Mouse (Mus musculus): ENCODE results near the gene Zfp790. TPM values are rescaled to one million over a fixed set of nuclear protein-coding genes. Genes with fewer than 3 reads are reported as not detected.

Gene Zfp790
- total and polyA plus RNA-seq, 3 experiments: 3.1 to 10.8 (median 10.1) TPM

DNA sequence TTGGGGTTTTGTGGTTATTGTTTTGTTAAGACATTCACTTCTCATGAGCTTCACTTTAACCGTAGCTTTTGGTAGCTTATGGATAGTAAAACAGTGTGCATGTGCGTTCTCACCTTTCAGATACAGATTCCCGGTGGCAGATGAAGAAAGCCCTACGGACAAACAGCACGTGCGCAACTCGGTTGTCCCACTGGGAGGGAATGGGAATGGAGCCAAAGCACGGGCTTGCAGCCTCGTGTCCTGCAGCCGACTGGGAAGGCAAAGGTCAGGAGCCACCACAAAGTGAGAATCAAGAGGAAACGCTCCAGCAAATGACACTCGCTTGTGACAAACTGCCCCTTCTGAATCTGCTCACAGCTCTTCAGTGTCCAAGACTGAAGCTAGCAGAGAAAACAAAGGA lies 12.1 kb downstream of the Zfp790 start:
- Histone ChIP-seq H3K4me1 (ENCODE audit: control insufficient read depth, insufficient read depth, low read length) (no peaks in the 10 kb centered on the region), H3K36me3 (ENCODE audit: control insufficient read depth, insufficient read depth, low read length) (no peaks in the 10 kb centered on the region), H3K27ac (no peak overlapping the region), H3K9ac (ENCODE audit: low read depth, low read length) (no peak overlapping the region), H3K4me3 (no peak overlapping the region), H3K27me3 (ENCODE audit: control insufficient read depth, insufficient read depth, low read length) (no peaks in the 10 kb centered on the region), H3K79me2 (replicated peaks; ENCODE audit: control insufficient read depth, insufficient read depth, low read length) (no peaks in the 10 kb centered on the region)
- intact Hi-C loops (cut with DNase I): no loop called here
- 83% methylated on average over 12 of the region's 12 CpGs for WGBS
- TF ChIP-seq POLR2A (IDR thresholded peaks at IDR 0.05; ENCODE audit: insufficient read depth, low read depth, low read length) (no peak), CTCF (IDR thresholded peaks at IDR 0.05) (no peak), EP300 (IDR thresholded peaks at IDR 0.05; ENCODE audit: insufficient read depth, low read depth, low read length) (no peak)
- DNase-seq: no peak

DNA sequence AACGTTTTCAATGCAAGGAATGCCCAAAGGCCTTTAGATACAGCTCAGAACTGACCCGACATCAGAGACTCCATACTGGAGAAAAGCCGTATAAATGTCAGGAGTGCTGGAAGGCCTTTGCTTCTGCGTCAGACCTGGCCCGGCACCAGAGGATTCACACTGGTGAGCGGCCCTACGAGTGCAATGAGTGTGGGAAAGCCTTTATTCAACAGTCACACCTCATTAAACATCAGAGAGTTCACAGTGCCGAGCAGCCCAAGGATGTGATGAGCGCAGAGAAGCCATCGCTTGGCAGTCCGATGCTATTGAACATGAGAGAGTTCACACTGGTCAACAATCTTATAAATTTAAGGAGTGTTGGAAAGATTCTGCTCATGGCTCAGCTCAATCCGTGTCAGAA lies 13.9 kb downstream of the Zfp790 start:
- Histone ChIP-seq H3K27ac (no peak overlapping the region), H3K79me2 (replicated peaks; ENCODE audit: control insufficient read depth, insufficient read depth, low read length) (no peaks in the 10 kb centered on the region), H3K27me3 (ENCODE audit: control insufficient read depth, insufficient read depth, low read length) (no peaks in the 10 kb centered on the region), H3K4me1 (ENCODE audit: control insufficient read depth, insufficient read depth, low read length) (no peaks in the 10 kb centered on the region), H3K4me3 (no peak overlapping the region), H3K9ac (ENCODE audit: low read depth, low read length) (no peak overlapping the region), H3K36me3 (ENCODE audit: control insufficient read depth, insufficient read depth, low read length) (no peaks in the 10 kb centered on the region)
- TF ChIP-seq CTCF (IDR thresholded peaks at IDR 0.05): no peak
- TF ChIP-seq POLR2A (IDR thresholded peaks at IDR 0.05; ENCODE audit: insufficient read depth, low read depth, low read length): no peak
- TF ChIP-seq EP300 (IDR thresholded peaks at IDR 0.05; ENCODE audit: insufficient read depth, low read depth, low read length): no peak
- DNase-seq: no peak
- WGBS: 97% methylated on average over 12 of the region's 12 CpGs
- intact Hi-C loops (cut with DNase I): no loop called here

DNA sequence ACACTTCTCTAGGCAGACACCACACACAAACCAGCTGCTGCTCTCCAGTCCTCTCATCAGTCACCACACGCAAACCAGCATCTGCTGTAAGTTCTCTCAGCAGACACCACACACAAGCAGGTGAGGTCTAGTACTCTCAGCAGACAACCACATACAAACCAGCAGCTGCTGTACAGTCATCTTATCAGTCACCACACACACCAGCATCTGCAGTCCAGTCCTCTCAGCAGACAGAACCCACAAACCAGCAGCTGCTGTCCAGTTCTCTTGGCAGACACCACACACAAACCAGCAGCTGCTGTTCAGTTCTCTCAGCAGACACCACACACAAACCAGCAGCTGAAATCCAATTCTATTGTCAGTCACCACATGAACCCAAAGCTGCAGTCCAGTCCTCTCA lies 20.9 kb downstream of the Zfp790 start:
- TF ChIP-seq EP300 (IDR thresholded peaks at IDR 0.05; ENCODE audit: insufficient read depth, low read depth, low read length): no peak
- TF ChIP-seq CTCF (IDR thresholded peaks at IDR 0.05): no peak
- Histone ChIP-seq H3K4me3 (no peak overlapping the region), H3K4me1 (ENCODE audit: control insufficient read depth, insufficient read depth, low read length) (no peaks in the 10 kb centered on the region), H3K36me3 (ENCODE audit: control insufficient read depth, insufficient read depth, low read length) (no peaks in the 10 kb centered on the region), H3K79me2 (replicated peaks; ENCODE audit: control insufficient read depth, insufficient read depth, low read length) (no peaks in the 10 kb centered on the region), H3K27ac (no peak overlapping the region), H3K27me3 (ENCODE audit: control insufficient read depth, insufficient read depth, low read length) (no peaks in the 10 kb centered on the region), H3K9ac (ENCODE audit: low read depth, low read length) (no peak overlapping the region)
- DNase-seq: no peak
- WGBS: 95% methylated on average over 1 of the region's 1 CpGs
- intact Hi-C loops (cut with DNase I): no loop called here

DNA sequence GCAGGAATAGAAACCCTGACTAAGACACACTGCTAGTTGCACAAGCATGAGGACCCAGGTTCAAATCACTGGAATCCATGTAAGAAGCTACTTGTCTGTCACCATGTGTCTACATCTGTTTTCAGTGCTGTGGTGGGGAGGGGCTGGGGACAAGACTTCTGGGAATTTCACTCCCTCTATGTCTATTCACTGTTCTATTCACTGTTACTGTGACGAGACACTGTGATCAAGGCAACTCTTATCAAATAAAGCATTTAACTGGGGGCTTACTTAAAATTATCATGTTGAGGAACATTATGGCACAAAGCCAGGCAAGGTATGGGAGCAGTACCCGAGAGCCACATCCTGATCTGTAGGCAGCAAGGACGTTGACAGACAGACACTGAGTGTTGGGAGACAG lies 23.3 kb downstream of the Zfp790 start:
- no peaks in the 10 kb centered on the region for H3K36me3 ChIP-seq (ENCODE audit: control insufficient read depth, insufficient read depth, low read length)
- H3K4me1 ChIP-seq (ENCODE audit: control insufficient read depth, insufficient read depth, low read length): no peaks in the 10 kb centered on the region
- intact Hi-C loops (cut with DNase I): no loop called here
- H3K27ac ChIP-seq: no peak overlapping the region
- H3K27me3 ChIP-seq (ENCODE audit: control insufficient read depth, insufficient read depth, low read length): no peaks in the 10 kb centered on the region
- TF ChIP-seq CTCF (IDR thresholded peaks at IDR 0.05) (no peak), EP300 (IDR thresholded peaks at IDR 0.05; ENCODE audit: insufficient read depth, low read depth, low read length) (no peak), POLR2A (IDR thresholded peaks at IDR 0.05; ENCODE audit: insufficient read depth, low read depth, low read length) (no peak)
- no peaks in the 10 kb centered on the region for H3K79me2 ChIP-seq (replicated peaks; ENCODE audit: control insufficient read depth, insufficient read depth, low read length)
- 62% methylated on average over 3 of the region's 3 CpGs for WGBS
- no peak for DNase-seq
- no peak overlapping the region for H3K9ac ChIP-seq (ENCODE audit: low read depth, low read length)
- no peak overlapping the region for H3K4me3 ChIP-seq

DNA sequence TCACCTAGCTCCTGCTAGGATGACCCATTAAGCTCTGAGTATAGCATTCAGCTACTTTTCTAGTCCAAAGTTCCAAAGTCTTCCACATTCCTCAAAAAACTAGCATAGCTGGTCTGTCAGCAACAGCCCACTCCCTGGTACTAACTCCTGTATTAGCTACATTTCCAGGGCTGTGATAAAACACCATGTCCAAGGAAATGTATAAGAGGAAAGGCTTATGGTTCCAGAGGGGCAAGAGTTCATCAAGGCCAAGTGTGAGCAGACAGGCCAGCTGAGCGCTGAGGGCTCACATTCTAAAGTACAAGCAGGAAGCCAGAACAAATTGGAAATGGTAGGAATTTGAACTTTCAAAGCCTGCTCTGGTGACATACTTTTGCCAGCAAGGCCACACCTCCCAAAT lies 26.2 kb downstream of the Zfp790 start:
- H3K4me1 ChIP-seq (ENCODE audit: control insufficient read depth, insufficient read depth, low read length): no peaks in the 10 kb centered on the region
- H3K79me2 ChIP-seq (replicated peaks; ENCODE audit: control insufficient read depth, insufficient read depth, low read length): no peaks in the 10 kb centered on the region
- DNase-seq: no peak
- TF ChIP-seq CTCF (IDR thresholded peaks at IDR 0.05) (no peak), POLR2A (IDR thresholded peaks at IDR 0.05; ENCODE audit: insufficient read depth, low read depth, low read length) (no peak), EP300 (IDR thresholded peaks at IDR 0.05; ENCODE audit: insufficient read depth, low read depth, low read length) (no peak)
- H3K27me3 ChIP-seq (ENCODE audit: control insufficient read depth, insufficient read depth, low read length): no peaks in the 10 kb centered on the region
- H3K4me3 ChIP-seq: no peak overlapping the region
- intact Hi-C loops (cut with DNase I): no loop called here
- WGBS: 89% methylated on average over 1 of the region's 1 CpGs
- H3K27ac ChIP-seq: no peak overlapping the region
- H3K36me3 ChIP-seq (ENCODE audit: control insufficient read depth, insufficient read depth, low read length): no peaks in the 10 kb centered on the region
- H3K9ac ChIP-seq (ENCODE audit: low read depth, low read length): no peak overlapping the region

DNA sequence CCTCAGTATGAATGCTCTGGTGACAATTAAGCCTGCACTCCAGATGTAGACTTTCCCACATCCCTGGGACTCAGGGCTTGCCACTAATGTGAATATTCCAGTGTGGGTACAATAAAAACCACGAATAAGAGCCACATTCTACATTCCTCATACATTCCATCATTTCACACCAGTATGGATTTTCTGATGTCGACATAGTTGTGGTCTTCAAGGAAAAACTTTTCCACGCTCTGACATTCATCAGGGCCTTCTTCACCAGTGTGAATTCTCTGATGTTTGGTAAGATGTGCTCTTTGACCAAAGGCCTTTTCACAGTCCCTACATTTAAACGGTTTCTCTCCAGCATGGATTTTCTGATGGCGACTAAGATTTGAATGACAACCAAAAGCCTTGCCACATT lies 28.7 kb downstream of the Zfp790 start:
- Histone ChIP-seq H3K27ac (no peak overlapping the region), H3K79me2 (replicated peaks; ENCODE audit: control insufficient read depth, insufficient read depth, low read length) (no peaks in the 10 kb centered on the region), H3K9ac (ENCODE audit: low read depth, low read length) (no peak overlapping the region), H3K4me1 (ENCODE audit: control insufficient read depth, insufficient read depth, low read length) (no peaks in the 10 kb centered on the region), H3K4me3 (no peak overlapping the region), H3K36me3 (ENCODE audit: control insufficient read depth, insufficient read depth, low read length) (no peaks in the 10 kb centered on the region), H3K27me3 (ENCODE audit: control insufficient read depth, insufficient read depth, low read length) (no peaks in the 10 kb centered on the region)
- intact Hi-C loops (cut with DNase I): no loop called here
- TF ChIP-seq EP300 (IDR thresholded peaks at IDR 0.05; ENCODE audit: insufficient read depth, low read depth, low read length) (no peak), POLR2A (IDR thresholded peaks at IDR 0.05; ENCODE audit: insufficient read depth, low read depth, low read length) (no peak), CTCF (IDR thresholded peaks at IDR 0.05) (no peak)
- no peak for DNase-seq
- WGBS: 82% methylated on average over 5 of the region's 5 CpGs
